Mouse (Mus musculus): ENCODE measurements around the gene Ak9.

The Ak9 gene

DNA sequence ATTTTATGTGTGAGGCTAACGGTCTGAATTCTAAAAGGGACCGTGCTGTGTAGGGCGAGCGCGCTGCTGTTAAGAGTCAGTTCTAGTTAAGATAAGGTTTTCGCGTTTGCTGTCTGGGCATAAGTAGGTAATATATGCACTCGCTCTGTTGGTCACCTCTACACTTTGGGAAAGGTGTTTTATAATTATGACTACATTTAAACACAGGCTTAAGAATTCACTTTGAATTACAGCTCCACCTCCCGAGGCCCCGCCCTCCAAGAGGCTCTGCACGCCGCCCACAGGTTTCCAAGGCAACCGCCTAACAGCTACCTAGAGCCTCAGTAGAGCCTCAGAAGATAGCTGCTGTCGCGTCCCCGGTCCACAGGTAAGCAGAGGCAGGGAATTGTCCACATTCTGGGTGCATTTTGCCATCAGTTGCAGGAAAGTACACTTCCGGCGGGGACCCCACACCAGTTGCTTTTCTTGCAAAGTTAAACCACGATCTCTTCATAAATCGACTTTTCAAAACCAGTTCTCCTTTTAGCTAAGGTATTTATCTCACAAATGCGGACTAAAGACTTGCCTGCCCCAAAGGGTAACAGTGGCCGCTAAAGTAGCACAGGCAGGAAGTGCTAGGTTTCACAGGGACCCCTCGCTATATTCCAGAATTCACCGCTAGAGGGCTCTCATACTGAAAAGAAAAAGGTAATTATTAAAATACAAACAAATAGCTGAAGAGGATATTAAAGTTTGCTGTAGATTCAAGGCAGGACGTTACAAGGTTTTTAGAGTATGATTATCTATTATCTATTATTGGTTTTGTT, at the start of gene Ak9:
TSS of gene Ak9 (plus strand) at position 342 of the 806 bp plus-strand sequence.
- DNase-seq = peak; percentile 88 to 93

DNA sequence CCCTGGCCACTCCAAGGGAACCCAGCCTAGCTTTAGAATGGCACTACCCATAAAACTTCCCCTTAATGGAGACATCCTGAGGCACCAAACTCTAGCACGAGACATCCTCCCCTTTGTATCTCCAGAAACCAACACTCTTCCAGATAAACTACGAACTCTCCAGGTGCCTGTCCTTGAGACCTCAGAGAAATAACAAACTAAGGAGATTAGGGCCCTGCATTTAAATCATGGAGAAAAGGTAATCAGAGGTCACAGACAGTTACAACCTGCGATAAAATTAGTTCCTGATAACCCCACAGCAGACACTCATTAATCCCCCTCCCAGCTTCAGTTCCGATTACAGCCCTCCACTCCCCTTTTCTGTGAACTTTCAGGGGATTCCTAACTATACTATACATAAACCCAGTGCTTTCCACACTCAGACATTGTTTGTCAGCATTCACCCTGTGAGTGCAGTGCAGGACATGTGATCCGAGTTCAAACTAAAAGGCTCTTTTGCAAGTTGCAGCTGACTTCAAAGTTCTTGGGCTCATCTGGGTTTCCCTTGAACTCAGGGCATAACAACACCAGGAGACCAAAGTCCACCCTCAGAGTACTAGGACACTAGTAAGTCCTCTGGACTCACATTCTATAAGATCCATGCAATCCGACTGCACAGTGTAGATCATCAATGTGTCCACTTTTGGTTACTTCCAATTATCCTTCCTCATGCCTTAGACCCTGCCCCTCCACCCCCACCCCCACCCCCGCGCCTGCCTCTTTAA, 43.4 kb upstream of the Ak9 start:
- no peak for DNase-seq

DNA sequence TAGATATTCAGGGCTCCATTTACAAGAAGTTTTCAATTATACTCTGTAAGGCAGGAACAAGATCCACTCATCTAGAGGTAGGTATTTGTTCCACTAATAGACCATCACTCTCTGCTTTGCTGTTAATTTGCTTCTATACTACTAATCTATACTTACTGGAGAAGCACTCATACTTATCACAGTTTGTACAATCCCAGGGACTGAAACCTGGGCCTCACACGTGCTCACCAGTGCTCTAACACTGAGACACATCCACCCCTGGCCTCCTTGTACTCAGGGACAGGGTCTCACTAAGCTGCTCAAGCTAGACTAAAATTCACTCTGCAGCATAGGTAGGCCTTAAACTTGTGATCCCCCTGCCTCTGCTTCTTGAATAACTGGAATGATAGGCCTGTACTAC, 42.6 kb upstream of the Ak9 start:
- no peak for DNase-seq

- DNase-seq = no peak
Measured at GRCm38 (mm10) chr10:41261889-41262288, 41.9 kb upstream of the Ak9 start.

DNA sequence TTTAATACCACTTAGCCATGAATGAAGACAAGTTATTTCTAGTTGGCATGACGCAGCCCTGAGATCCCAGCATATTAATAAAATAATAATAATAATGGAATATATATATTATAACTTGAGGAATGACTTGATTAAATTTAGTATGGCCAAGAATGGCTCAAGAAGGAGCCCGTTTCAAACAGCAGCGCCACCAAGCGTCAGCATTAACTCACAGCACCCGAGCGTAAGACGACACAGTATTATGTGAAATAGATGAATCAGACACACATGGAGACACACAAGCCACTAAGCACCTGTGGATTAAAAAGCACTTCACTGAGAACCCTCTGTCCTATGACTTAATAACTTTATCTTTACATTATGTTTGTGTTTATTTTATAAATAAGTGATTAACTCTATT, 31.9 kb upstream of the Ak9 start:
- DNase-seq = peak; percentile 53 to 54

- no peak for DNase-seq
Measured at GRCm38 (mm10) chr10:41274871-41275270, 28.9 kb upstream of the Ak9 start.

GRCm38 (mm10) chr10:41278808-41279207, 25.0 kb upstream of the Ak9 start:
- DNase-seq = no peak

GRCm38 (mm10) chr10:41280177-41280576, 23.6 kb upstream of the Ak9 start:
- DNase-seq = no peak

DNA sequence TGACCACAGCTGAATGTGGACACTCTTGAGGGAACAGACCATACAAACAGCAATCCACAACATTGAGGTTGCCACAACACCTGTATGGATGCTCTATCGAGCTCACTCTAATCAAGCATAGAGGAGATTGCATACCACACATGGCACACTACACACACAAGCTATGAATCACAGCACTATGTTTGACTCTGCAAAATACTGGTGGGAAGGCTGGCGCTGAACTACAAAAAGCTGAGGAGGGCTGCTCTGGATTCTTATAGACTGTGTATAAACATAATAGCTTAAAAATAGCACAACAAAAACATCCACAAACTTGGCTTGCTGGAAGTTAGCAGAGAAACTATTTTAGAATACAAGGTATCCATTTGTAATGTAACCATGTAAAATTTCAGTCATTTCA, 23.0 kb upstream of the Ak9 start:
- no peak for DNase-seq

DNA sequence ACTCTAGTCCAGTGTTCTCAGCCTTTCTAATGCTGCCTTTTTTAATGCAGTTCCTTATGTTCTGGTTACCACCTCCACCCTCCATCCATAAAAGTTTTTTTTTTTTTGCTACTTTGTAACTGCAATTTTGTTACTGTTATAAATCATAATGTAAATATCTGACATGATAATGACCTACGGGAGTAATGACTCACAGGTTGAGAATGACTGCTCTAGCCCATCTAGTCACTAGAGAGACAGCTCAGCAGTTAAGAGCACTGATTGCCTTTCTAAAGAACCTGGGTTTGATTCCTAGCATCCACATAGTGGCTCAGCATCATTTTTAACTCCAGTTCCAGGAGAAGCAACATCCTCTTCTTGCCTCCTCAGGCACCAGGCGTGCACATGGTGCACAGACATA, 21.7 kb upstream of the Ak9 start:
- no peak for DNase-seq

DNA sequence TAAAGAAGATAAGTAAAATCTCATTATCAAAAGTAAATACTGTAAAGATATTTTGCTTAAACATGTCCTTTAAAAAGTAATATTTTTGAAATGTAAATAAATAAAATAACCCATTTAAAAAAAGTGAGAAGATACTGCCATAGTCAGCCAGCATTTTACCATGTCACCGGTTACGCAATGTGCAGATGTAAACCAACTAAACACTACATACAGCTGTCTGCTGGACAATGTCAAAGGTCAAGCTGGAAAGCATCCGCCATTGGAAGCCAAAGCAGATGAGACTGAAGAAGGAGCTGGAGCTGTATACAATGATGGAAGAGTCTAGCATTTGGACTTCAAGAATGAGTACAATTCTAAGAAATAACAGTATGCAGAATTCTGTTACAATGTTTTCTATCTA, 16.2 kb upstream of the Ak9 start:
- no peak for DNase-seq

GRCm38 (mm10) chr10:41288074-41288473, 15.7 kb upstream of the Ak9 start:
- DNase-seq = no peak

- DNase-seq = peak; percentile 91 to 92
Measured at GRCm38 (mm10) chr10:41288771-41289415, 14.9 kb upstream of the Ak9 start.

- DNase-seq = no peak
Measured at GRCm38 (mm10) chr10:41291021-41291420, 12.8 kb upstream of the Ak9 start.

DNA sequence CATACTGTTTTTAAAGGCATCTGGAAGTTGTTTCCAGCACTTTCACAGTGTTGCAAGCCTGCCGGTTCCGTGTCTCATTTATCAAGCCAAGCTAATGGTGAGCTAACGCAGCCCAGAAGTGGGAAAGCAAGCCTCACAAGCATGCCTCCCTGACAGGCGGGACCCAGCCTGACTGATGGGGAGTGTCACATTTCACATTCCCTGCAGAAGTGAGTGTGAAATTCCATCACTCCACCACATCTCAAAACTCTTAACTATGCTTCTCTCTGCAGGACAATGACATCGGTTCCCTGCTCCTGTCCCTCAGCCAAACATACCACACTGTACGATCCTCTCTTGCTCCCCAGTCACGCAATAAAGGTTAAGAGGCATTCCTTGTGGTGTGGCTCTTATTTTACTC, 10.8 kb upstream of the Ak9 start:
- DNase-seq = peak; percentile 32 to 46

- no peak for DNase-seq
Measured at GRCm38 (mm10) chr10:41294734-41295133, 9.0 kb upstream of the Ak9 start.

DNA sequence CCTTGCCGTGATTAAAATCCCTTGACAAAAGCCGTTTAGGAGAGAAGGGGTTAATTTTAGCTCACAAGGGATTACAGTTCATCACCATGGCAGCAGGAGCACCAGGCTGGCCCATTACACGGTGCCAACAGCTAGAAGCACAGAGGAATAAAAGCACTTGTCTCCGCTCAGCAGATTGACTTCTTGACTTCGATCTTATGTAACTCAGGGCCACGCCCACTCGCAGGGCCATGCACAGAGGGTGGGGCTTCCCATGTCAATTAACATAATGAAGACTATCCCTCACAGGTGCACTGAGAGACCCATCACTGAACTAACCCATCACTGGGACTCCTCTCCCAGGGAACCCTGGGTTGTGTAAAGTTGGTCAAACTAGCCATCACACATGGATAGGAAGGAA, 8.6 kb upstream of the Ak9 start:
- peak in 1 of 2 experiments; percentile 19 for DNase-seq

GRCm38 (mm10) chr10:41300161-41300560, 3.6 kb upstream of the Ak9 start:
- no peak for DNase-seq

DNA sequence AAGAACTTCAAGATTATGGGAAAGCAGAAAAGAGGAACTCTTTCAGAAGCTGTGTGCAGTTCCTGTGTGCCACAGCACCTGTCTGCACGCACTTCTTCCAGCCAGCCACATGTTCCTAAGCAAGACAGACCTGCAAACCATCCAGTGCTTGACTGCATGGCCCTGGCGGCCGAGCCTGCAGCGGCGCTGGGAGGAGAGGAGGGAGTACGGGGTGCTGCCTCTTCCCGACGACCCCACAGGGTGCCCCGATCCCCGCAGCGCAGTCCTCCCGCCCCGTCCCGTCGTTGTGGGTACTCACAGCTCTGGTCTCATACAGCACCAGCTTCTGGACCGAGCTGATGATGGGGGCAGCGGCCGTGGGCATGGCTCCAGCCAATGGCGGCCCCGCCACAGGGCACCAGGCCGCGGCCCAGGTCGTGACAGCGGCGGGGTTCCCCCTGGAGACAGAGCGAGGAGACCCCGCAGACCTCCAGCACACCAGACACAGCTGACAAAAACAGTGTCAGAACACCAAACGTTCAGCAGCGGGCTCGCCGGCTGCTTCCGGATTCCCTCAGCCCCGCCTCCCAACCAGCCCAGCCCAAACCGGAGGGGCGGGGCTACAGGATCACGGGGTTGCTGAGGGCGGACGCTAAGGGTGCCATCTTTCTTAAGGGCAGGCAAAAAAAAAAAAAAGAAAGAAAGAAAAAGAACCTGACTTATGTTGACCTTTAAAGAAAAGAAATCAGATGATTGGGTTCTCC, 920 bp upstream of the Ak9 start, which contains the start of gene Fig4:
TSS of gene Fig4 (minus strand) at position 572 of the 743 bp plus-strand sequence.
- peak; percentile 90 to 94 for DNase-seq

GRCm38 (mm10) chr10:41304961-41305455, 1.2 kb downstream of the Ak9 start:
- DNase-seq = no peak

- DNase-seq = no peak
Measured at GRCm38 (mm10) chr10:41308205-41308604, 4.4 kb downstream of the Ak9 start.

DNA sequence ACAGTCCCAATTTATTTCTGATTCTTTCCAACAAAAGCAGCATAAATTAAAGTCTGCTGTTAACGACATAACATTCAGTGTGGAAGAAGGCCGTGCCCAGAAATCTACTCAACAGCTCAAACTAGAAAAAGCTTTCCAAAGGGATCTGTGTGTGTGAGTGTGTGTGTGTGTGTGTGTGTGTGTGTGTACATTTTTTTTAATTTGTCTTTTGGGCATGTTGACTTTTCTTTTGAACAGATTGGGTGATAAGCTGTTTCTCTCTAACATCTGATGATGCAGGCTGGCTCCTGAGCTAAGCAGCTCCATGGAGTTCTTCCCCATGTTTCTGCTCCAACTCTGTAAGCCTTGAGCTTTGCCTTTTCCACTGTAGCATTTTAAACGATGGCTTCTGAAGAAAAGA, 12.1 kb downstream of the Ak9 start:
- no peak for DNase-seq
